Mouse (Mus musculus): ENCODE results near the gene Ddrgk1. TPM values are rescaled to one million over a fixed set of nuclear protein-coding genes. Genes with fewer than 3 reads are reported as not detected.

Ddrgk1 gene
- polyA plus RNA-seq, 1 experiment from 2014 or later, result 44.8 TPM

DNA sequence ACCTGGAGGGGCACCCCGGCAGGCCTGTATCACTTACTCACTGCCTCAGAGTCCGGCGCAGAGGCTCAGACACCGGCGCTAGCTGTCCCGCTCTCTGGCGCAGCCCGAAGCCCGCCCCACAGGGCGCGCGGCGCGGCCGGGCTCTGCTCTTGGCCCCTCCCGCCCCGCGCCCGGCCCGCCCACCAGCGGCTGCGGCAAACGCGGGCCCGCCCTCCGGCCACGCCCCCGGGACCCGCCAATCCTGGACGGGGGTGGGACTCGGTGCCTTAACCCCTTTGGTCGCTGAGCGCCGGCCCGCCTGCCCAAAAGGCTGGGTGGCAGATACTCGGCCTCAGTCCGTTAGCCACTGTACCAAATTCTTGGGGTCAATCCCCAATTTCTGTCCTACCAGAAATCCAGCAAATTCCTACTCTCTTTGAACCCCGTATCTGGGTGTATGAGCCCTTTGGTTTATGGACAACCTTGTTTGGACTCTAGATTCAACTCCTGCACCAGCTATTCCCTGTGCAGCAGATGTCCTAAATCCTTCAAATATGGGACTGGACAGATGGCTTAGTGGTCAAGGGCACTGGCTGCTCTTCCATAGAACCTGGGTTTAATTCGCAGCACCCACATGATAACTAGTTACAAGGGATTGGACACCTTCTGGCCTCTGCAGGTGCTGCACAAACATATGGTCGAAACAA lies 21.6 kb downstream of the Ddrgk1 start, which contains the start of gene Lzts3:
TSS of gene Lzts3 (minus strand) at position 120 of the 686 bp plus-strand sequence.
- 4% methylated on average over 40 of the region's 40 CpGs for whole genome bisulfite sequencing

DNA sequence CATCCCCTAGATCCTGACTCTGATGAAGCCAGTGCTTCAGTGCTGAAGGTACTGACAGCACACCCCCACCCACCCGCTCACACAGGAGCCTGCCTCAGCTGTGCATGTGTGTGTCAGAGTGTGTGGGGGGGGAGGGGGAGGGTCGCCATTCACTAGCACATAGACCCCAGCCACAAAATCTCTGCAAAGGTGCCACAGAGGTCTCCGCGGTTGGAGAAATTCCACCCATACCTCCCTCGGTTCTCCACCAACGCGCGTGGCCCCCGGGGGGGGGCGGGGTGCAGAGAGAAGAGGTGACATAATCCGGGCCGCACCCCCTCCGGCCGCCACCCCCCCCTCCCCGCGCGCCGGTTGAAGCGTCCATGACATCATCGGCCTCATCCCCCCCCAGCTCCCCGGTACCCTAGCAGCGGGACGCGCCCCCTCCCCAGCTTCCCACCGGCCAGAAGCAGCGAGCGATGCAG lies 22.2 kb downstream of the Ddrgk1 start:
- Histone ChIP-seq H3K27me3 (ENCODE audit: low read depth, poor library complexity, severe bottlenecking) (peaks cover 49% of the 10 kb centered on the region), H3K9me3 (replicated peaks) (no peaks in the 10 kb centered on the region), H3K27ac (peak overlapping the region; percentile 84), H3K4me1 (peaks cover 20% of the 10 kb centered on the region), H3K36me3 (peaks cover 3% of the 10 kb centered on the region; the same call in 1 of the 2 replicates), H3K4me3 (peak overlapping the region; percentile 79)
- 0% methylated on average over 27 of the region's 27 CpGs for WGBS
- no peak for DNase-seq (ENCODE audit: low spot score)

More for the DNA sequence above, 21.6 kb downstream of the Ddrgk1 start, which contains the start of gene Lzts3:
- Histone ChIP-seq H3K36me3 (peaks cover 3% of the 10 kb centered on the region; the same call in 1 of the 2 replicates), H3K27me3 (ENCODE audit: low read depth, poor library complexity, severe bottlenecking) (peaks cover 43% of the 10 kb centered on the region), H3K4me3 (peak within 1 kb of the TSS; percentile 79), H3K9me3 (replicated peaks) (no peaks in the 10 kb centered on the region), H3K4me1 (peaks cover 19% of the 10 kb centered on the region), H3K27ac (peak within 1 kb of the TSS; percentile 84)
- DNase-seq (ENCODE audit: low spot score), result peak; percentile 97

DNA sequence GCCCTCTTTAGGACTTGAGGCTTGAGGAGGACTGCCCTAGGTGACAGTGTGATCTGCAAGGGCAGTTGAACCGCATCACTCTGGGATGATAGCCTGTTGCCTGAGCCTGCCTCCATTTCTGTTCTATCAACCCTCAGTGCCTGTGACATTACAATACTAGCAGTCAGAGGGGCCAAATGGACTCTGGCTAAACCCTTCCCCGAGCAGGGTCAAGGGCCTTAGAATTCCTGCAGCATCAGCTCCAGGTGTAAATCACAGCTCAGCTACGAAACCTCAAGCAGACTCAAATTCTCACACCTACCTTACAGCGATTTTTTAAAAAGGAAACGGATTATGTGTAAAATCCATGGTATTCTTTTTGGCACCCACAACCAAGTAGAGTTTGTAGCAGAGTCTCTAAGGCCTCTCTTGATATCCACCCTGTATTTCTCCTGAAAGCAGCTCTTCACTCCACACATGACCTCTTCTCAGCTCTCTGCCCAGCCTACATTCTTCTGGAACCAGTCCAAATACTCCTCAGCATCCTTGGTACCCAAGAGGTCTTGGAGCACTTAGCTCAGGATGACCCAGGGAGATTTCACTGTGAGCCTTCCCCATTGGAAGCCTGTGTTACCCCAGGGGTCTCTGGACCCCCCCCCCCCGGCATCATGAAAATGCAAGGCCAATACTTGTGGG lies 23.0 kb downstream of the Ddrgk1 start:
- Histone ChIP-seq H3K4me1 (peaks cover 20% of the 10 kb centered on the region), H3K9me3 (replicated peaks) (no peaks in the 10 kb centered on the region), H3K27me3 (ENCODE audit: low read depth, poor library complexity, severe bottlenecking) (peaks cover 56% of the 10 kb centered on the region), H3K27ac (no peak overlapping the region), H3K4me3 (peak overlapping the region; percentile 79; the same call in 1 of the 2 replicates), H3K36me3 (no peaks in the 10 kb centered on the region)
- DNase-seq (ENCODE audit: low spot score), result no peak
- WGBS, result 42% methylated on average over 6 of the region's 6 CpGs

DNA sequence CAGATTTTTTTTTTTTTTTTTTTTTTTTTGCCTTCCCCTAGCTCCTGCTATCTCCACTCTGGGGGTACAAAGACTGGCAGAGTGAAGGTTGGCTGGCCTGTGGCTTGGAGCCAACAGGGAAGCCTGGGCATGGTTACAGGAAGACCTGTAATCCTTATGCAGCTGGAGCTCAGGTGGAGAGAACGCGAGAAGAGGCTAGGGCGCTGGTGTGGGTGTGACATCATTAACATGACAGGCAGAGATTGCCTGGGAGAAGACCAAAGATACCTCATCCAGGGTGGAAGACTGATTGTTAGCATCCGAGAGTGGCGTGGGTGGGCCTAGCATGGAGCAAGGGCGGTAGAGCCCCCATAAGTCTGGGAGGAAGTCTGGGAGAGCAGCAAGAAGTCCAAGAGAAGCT lies 25.2 kb downstream of the Ddrgk1 start:
- no peak overlapping the region for H3K27ac ChIP-seq
- 70% methylated on average over 6 of the region's 6 CpGs for WGBS
- peaks cover 79% of the 10 kb centered on the region for H3K27me3 ChIP-seq (ENCODE audit: low read depth, poor library complexity, severe bottlenecking)
- H3K36me3 ChIP-seq, result no peaks in the 10 kb centered on the region
- peaks cover 39% of the 10 kb centered on the region for H3K4me1 ChIP-seq
- H3K4me3 ChIP-seq, result no peak overlapping the region
- H3K9me3 ChIP-seq (replicated peaks), result no peaks in the 10 kb centered on the region
- DNase-seq (ENCODE audit: low spot score), result no peak

DNA sequence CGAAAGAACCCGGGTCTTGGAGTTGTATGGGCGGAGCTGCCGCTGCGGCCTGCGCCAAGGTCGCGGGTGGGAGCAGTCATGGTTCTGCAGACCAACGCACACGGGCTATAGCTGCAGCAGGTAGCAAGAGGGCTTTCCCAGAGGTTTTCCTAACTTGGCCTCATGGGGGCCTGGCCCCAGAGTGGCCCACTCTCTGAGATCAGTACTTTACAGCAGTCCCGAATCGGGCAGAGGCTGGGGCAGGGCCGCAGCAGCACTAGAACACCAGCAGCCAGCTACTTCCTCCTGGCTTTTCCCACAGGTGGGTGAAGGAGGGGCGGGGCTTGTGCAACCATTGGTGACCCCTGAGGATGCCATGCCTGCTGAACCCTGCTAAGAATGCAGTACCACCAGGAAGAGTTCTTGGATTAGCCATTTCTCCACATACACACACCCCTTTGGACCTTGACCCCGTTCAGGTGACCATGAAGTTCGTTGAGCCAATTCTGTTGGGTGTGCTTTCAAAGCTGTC lies 26.3 kb downstream of the Ddrgk1 start:
- Histone ChIP-seq H3K4me1 (peaks cover 48% of the 10 kb centered on the region), H3K27me3 (ENCODE audit: low read depth, poor library complexity, severe bottlenecking) (peaks cover 90% of the 10 kb centered on the region), H3K27ac (no peak overlapping the region), H3K36me3 (no peaks in the 10 kb centered on the region), H3K4me3 (no peak overlapping the region), H3K9me3 (replicated peaks) (no peaks in the 10 kb centered on the region)
- no peak for DNase-seq (ENCODE audit: low spot score)
- 25% methylated on average over 16 of the region's 16 CpGs for WGBS

DNA sequence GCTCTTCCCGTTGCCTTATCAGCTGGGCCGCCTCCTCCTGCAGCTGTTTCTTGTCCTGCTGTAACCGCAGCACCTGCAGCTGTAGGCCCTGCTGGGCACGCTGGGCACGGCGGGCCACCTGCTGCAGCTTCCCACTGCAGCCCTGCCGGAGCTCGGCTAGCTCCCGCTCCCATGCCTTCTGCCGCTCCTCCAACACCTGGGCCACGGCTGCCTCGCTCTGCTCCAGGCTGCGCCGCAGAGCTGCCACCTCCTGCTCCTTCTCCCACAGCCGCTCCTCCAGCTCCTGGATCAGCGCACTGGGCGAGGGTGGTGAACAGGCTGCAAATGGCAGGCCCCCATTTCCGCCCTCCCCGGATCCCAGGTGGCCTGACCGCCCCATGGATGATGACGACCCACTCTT lies 28.6 kb downstream of the Ddrgk1 start:
- no peaks in the 10 kb centered on the region for H3K9me3 ChIP-seq (replicated peaks)
- peaks cover 81% of the 10 kb centered on the region for H3K27me3 ChIP-seq (ENCODE audit: low read depth, poor library complexity, severe bottlenecking)
- DNase-seq (ENCODE audit: low spot score), result peak; percentile 51
- H3K36me3 ChIP-seq, result no peaks in the 10 kb centered on the region
- no peak overlapping the region for H3K27ac ChIP-seq
- H3K4me1 ChIP-seq, result peaks cover 38% of the 10 kb centered on the region
- peak overlapping the region; percentile 58 for H3K4me3 ChIP-seq
- WGBS, result 9% methylated on average over 21 of the region's 21 CpGs

DNA sequence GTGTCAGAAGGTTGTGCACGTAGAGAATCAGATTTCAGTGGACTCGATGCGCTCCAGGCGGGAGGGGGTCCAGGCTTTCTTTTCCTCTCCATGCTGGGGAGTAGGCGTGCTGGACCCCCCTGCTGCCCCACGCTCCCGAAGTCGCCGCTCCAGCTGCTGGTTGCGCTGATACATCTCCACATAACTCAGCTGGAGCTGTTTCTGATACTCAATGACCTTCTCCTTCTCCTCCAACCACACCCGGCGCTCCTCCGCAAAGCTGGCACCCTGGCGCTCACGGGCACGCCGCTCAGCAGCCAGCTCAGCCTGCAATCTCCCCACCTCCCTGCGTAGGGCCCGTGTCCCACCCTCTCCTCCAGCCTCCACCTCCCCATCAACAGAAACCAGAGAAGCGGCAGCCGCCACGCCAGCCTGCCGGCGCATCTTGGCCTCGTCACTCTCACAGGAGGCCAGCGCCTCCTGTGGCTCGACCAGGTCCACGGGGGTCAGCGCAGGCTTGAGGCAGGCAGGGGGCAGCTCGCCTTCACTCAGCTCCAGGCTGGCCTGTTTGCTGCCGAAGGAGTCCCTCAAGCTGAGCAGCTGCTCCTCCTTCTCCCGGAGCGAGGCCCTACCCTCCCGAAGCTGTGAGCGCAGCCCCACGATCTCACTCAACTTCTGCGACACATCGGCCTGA lies 29.6 kb downstream of the Ddrgk1 start:
- peak overlapping the region; percentile 73 for H3K27ac ChIP-seq
- H3K27me3 ChIP-seq (ENCODE audit: low read depth, poor library complexity, severe bottlenecking), result peaks cover 71% of the 10 kb centered on the region
- H3K4me3 ChIP-seq, result peak overlapping the region; percentile 58
- DNase-seq (ENCODE audit: low spot score), result peak; percentile 78
- WGBS, result under 1% methylated on average over 38 of the region's 38 CpGs
- H3K4me1 ChIP-seq, result peaks cover 41% of the 10 kb centered on the region
- H3K36me3 ChIP-seq, result no peaks in the 10 kb centered on the region
- H3K9me3 ChIP-seq (replicated peaks), result no peaks in the 10 kb centered on the region

DNA sequence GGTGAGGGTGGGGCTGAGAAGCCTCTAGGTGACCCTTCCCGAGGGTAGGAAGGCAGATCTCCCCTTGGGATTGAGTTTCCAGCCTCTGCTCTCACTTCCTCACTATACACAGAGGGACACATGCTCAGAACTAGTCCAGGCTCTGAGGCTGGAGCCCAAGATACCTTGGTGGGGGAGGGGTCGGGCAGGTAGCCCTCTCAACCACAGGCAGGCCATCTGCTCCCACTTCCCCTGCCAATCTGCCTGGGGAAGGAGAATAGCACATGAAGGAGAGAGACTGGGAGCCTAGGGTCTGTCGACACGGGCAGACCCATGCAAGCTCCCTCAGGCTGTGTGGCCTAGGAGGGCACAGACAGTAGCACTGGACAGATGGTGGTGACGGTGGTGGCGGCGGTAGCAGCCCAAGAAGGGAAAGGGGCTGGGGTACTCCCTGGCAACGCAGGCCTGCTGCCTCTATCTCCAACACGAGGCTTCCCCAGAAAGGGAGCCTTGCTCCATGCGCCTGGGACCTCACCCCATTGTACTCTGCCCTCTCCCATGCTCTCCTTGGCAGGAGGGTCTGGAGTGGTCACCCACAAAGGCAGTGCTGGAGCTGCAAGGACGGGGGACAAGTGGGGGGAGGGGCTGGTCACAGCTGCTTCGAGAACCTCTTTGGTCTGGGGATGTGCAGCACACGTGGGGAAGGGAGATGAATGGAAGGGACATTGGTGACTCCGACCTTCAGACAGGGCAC lies 30.3 kb downstream of the Ddrgk1 start:
- H3K27me3 ChIP-seq (ENCODE audit: low read depth, poor library complexity, severe bottlenecking), result peaks cover 64% of the 10 kb centered on the region
- no peaks in the 10 kb centered on the region for H3K9me3 ChIP-seq (replicated peaks)
- H3K4me1 ChIP-seq, result peaks cover 42% of the 10 kb centered on the region
- peak overlapping the region; percentile 73; the same call in 1 of the 2 replicates for H3K27ac ChIP-seq
- H3K4me3 ChIP-seq, result peak overlapping the region; percentile 58
- peak; percentile 43 for DNase-seq (ENCODE audit: low spot score)
- WGBS, result 12% methylated on average over 14 of the region's 14 CpGs
- H3K36me3 ChIP-seq, result no peaks in the 10 kb centered on the region

DNA sequence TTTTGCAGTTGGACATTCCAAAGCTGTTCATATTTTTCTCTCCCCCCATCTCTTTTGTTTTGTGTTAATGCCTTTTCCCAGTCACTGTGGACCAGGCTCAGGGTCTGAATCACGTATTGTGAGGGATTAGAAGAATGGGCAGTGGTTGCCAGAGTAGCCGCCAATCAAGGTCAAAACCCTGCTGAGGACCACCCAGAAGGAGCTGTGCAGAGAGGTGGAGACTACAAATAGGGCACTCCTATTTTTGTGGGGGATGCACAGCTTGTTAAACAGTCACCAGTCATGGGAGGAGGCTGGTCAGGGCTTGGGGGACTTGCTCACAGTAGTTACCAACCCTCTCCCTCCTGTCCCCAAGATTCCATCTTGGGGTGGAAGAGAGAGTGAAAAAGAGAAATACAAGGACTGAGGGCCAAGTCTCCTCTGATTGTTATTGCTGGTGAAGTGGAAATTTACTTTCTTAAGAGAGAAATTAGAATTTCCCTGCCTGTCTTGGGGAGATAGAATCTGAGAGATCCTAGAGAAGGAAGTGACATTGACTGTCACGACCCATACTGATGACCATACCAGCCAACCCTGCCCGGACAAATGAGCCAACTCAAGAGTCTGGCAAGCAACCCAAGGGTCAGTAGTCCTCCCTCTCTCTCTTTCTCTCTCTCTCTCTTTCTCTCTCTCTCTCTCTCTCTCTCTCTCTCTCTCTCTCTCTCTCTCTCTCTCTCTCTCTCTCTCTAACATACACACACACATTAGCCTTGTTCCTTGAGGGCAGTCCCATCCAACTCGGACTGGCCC lies 31.4 kb downstream of the Ddrgk1 start:
- 58% methylated on average over 5 of the region's 5 CpGs for WGBS
- Histone ChIP-seq H3K36me3 (peaks cover 1% of the 10 kb centered on the region), H3K27ac (no peak overlapping the region), H3K4me1 (peaks cover 48% of the 10 kb centered on the region), H3K27me3 (ENCODE audit: low read depth, poor library complexity, severe bottlenecking) (peaks cover 53% of the 10 kb centered on the region), H3K4me3 (no peak overlapping the region), H3K9me3 (replicated peaks) (no peaks in the 10 kb centered on the region)
- DNase-seq (ENCODE audit: low spot score), result no peak

DNA sequence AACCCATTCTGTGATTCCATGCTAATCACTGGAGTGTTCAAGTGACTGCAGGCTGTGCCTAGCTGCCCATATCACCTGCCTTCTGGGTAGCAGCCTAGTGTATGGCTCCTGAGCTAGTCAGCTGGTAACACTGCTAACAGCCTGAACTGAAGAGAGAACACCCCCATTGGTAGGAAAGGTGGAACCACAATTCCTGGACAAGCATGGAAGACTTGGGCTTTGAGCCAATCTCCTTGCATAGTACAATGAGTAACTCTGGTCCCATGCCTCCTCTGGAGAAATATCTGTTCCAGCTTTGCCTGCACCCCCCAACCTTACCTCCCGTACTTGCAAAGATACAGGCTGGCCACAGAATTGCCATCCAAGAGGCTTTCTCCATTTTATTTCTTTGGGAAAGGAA lies 32.0 kb downstream of the Ddrgk1 start:
- peaks cover 44% of the 10 kb centered on the region for H3K4me1 ChIP-seq
- H3K9me3 ChIP-seq (replicated peaks), result no peaks in the 10 kb centered on the region
- H3K27me3 ChIP-seq (ENCODE audit: low read depth, poor library complexity, severe bottlenecking), result peaks cover 47% of the 10 kb centered on the region
- no peak overlapping the region for H3K4me3 ChIP-seq
- H3K27ac ChIP-seq, result no peak overlapping the region
- peaks cover 8% of the 10 kb centered on the region for H3K36me3 ChIP-seq
- 92% methylated on average over 1 of the region's 1 CpGs for WGBS
- no peak for DNase-seq (ENCODE audit: low spot score)

DNA sequence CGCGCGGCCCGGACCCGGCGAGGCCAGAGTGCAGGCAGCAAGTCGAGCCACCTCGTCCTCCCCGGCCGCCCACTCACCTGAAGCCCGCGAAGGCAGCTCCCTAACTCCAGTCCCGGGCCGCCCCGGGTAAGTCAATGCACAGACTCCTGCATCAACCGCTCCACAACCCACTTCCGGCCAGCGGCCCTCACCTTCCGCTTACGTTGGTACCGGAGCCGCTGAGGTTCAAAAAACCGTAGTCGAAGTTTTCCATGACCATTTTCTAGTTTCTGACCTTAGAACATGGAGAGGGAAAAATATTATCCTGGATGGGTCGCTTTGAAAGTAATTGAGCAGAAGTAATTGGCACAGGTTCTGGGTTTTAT lies 34.6 kb downstream of the Ddrgk1 start, which contains the start of the genes Fastkd5 and Ubox5:
TSS of gene Fastkd5 (minus strand) at position 189 of the 365 bp plus-strand sequence.
TSS of gene Ubox5 (minus strand) at position 200 of the 365 bp plus-strand sequence.
- Histone ChIP-seq H3K9me3 (replicated peaks) (no peaks in the 10 kb centered on the region), H3K27me3 (ENCODE audit: low read depth, poor library complexity, severe bottlenecking) (peaks cover 21% of the 10 kb centered on the region), H3K4me1 (peaks cover 31% of the 10 kb centered on the region), H3K36me3 (peaks cover 34% of the 10 kb centered on the region), H3K4me3 (peak within 1 kb of the TSS; percentile 99), H3K27ac (peak within 1 kb of the TSS; percentile 90)
- WGBS, result under 1% methylated on average over 25 of the region's 25 CpGs
- DNase-seq (ENCODE audit: low spot score), result peak; percentile 91

Measured in limb, embryonic 10.5 days (tissue).